Mouse (Mus musculus) erythroblast, embryonic 14.5 days (primary cell): ENCODE data around the gene Stoml3.

Experiments used
- GATA1 ChIP-seq: IDR thresholded peaks from 2 replicates; pipeline ENCODE4 v1.6.1; 2012; ENCODE audit warnings: low read length, inconsistent platforms, mixed read lengths
- TAL1 ChIP-seq: IDR thresholded peaks from 3 replicates; pipeline ENCODE4 v1.6.1; 2012; ENCODE audit warnings: low read length, inconsistent platforms, mixed read lengths

- TF ChIP-seq GATA1, result no peak
- TF ChIP-seq TAL1, result no peak
Measured at GRCm38 (mm10) chr3:53454005-53454404, 34.4 kb upstream of the Stoml3 start.
